Mouse (Mus musculus) lung, adult 2 months (tissue): Measurements from ENCODE around the gene Trak2. TPM values are rescaled to one million over a fixed set of nuclear protein-coding genes. Genes with fewer than 3 reads are reported as not detected.

Experiments used
- DNase-seq: peaks from one replicate; pipeline ENCODE4 v3.0.0; 2022
- H3K4me1 ChIP-seq: fragments of 200-500 bp; 2 replicates; pipeline ENCODE4 v1.6.1; 2011; ENCODE audit warnings: low read length; ENCODE audit not compliant: control insufficient read depth, insufficient read depth
- H3K4me3 ChIP-seq: fragments of 200-500 bp; replicated peaks from 2 replicates; pipeline ENCODE3; 2011; ENCODE audit warnings: low read depth, mild to moderate bottlenecking, control low read depth, low read length; ENCODE audit errors: extremely low read depth
- CTCF ChIP-seq: fragments of 200-500 bp; IDR thresholded peaks from 2 replicates; pipeline ENCODE4 v1.5.1; 2011; ENCODE audit warnings: mild to moderate bottlenecking, low read length, control low read depth; ENCODE audit not compliant: insufficient read depth
- POLR2A ChIP-seq: fragments of 200-500 bp; IDR thresholded peaks from 2 replicates; pipeline ENCODE4 v1.6.1; 2011; ENCODE audit warnings: low read depth, mild to moderate bottlenecking, control low read depth, low read length, borderline replicate concordance; ENCODE audit errors: extremely low read depth
- WGBS: fragments of 180-500 bp; shearing (Covaris S2); methylation state at CpG from one replicate; pipeline ENCODE4 v1.1.7; 2018; 5-methylcytosine and 5-hydroxymethylcytosine counted together
- polyA plus RNA-seq: library from polyadenylated mRNA; depleted of rRNA; stranded (reverse); fragments of >200 nt; gene quantifications from 2 replicates; pipeline ENCODE4 v1.2.3, GENCODE M21; 2012; rRNA removed

The Trak2 gene
- polyA plus RNA-seq: 33.8 and 39.2 TPM in 2 replicates

GRCm38 (mm10) chr1:58973366-58974221, at the start of gene Trak2, which contains the start of gene Stradb:
TSS of gene Trak2 (minus strand) at chr1:58973430.
TSS of gene Stradb (plus strand) at chr1:58973522.
- TF ChIP-seq POLR2A (peak; percentile 15; the same call in 1 of the 2 replicates), CTCF (no peak)
- H3K4me3 ChIP-seq: peak within 1 kb of the TSS; percentile 81
- WGBS: under 1% methylated on average over 69 of the region's 69 CpGs
- DNase-seq: peak; percentile 97
- peaks cover 12% of the 10 kb centered on the region for H3K4me1 ChIP-seq

- Histone ChIP-seq H3K4me3 (no peak overlapping the region), H3K4me1 (no peaks in the 10 kb centered on the region)
- DNase-seq: no peak
- no peak for TF ChIP-seq POLR2A
- TF ChIP-seq CTCF: no peak
- WGBS: 76% methylated on average over 3 of the region's 3 CpGs
These were observed 48.3 kb upstream of the Trak2 start for GRCm38 (mm10) chr1:59021556-59021955.

- H3K4me1 ChIP-seq: no peaks in the 10 kb centered on the region
- TF ChIP-seq CTCF: no peak
- TF ChIP-seq POLR2A: no peak
- no peak overlapping the region for H3K4me3 ChIP-seq
- DNase-seq: no peak
- WGBS: 32% methylated on average over 4 of the region's 4 CpGs
These were observed 36.0 kb upstream of the Trak2 start for GRCm38 (mm10) chr1:59009250-59009649.

GRCm38 (mm10) chr1:58995313-58995712, 22.1 kb upstream of the Trak2 start:
- TF ChIP-seq POLR2A (no peak), CTCF (no peak)
- WGBS: 79% methylated on average over 5 of the region's 5 CpGs
- Histone ChIP-seq H3K4me1 (no peaks in the 10 kb centered on the region), H3K4me3 (no peak overlapping the region)
- no peak for DNase-seq

GRCm38 (mm10) chr1:58993723-58994122, 20.5 kb upstream of the Trak2 start:
- no peak for DNase-seq
- Histone ChIP-seq H3K4me1 (no peaks in the 10 kb centered on the region), H3K4me3 (no peak overlapping the region)
- WGBS: 26% methylated on average over 1 of the region's 1 CpGs
- TF ChIP-seq POLR2A (no peak), CTCF (no peak)

- Histone ChIP-seq H3K4me1 (no peaks in the 10 kb centered on the region), H3K4me3 (no peak overlapping the region)
- TF ChIP-seq CTCF (no peak), POLR2A (no peak)
- no peak for DNase-seq
- 83% methylated on average over 7 of the region's 7 CpGs for WGBS
These were observed 19.9 kb upstream of the Trak2 start for GRCm38 (mm10) chr1:58993144-58993543.

GRCm38 (mm10) chr1:58984586-58984985, 11.4 kb upstream of the Trak2 start:
- TF ChIP-seq CTCF: no peak
- no peak for TF ChIP-seq POLR2A
- no peak for DNase-seq
- 82% methylated on average over 5 of the region's 5 CpGs for WGBS
- H3K4me3 ChIP-seq: no peak overlapping the region
- no peaks in the 10 kb centered on the region for H3K4me1 ChIP-seq

- Histone ChIP-seq H3K4me1 (no peaks in the 10 kb centered on the region), H3K4me3 (no peak overlapping the region)
- 89% methylated on average over 3 of the region's 3 CpGs for WGBS
- TF ChIP-seq CTCF (no peak), POLR2A (no peak)
- DNase-seq: no peak
These were observed 9.0 kb upstream of the Trak2 start for GRCm38 (mm10) chr1:58982276-58982675.

GRCm38 (mm10) chr1:58972851-58973365, 322 bp downstream of the Trak2 start:
- 1% methylated on average over 28 of the region's 28 CpGs for WGBS
- TF ChIP-seq POLR2A (0 out of 2 replicates have a peak, but pooled peaks have one; percentile 61), CTCF (no peak)
- no peak for DNase-seq
- Histone ChIP-seq H3K4me3 (peak overlapping the region; percentile 81), H3K4me1 (peaks cover 12% of the 10 kb centered on the region)
